Mouse (Mus musculus) CH12.LX (cell line): ENCODE results near the gene Tacr2.

Experiments
- CTCF ChIP-seq, 2 experiments: IDR thresholded peaks in 1 of 2; conservative IDR thresholded peaks in 1 of 2; 2 replicates each; pipeline ENCODE4 v1.5.1; 2011 to 2012; ENCODE audit warnings: low read depth in 2 of 2, low read length in 2 of 2, improper control_type of control experiment in 1 of 2, inconsistent platforms in 1 of 2, mild to moderate bottlenecking in 1 of 2, moderate library complexity in 1 of 2
- EP300 ChIP-seq: IDR thresholded peaks from 2 replicates; pipeline ENCODE4 v1.6.1; 2011; ENCODE audit warnings: low read length, improper control_type of control experiment
- ETS1 ChIP-seq: conservative IDR thresholded peaks from 2 replicates; pipeline ENCODE4 v1.6.1; 2012; ENCODE audit warnings: low read depth, mild to moderate bottlenecking, inconsistent platforms, low read length, improper control_type of control experiment, moderate library complexity
- POLR2A ChIP-seq: IDR thresholded peaks from 2 replicates; pipeline ENCODE4 v1.6.1; 2011; ENCODE audit warnings: low read depth, mild to moderate bottlenecking, improper control_type of control experiment, low read length
- SMC3 ChIP-seq: IDR thresholded peaks from 2 replicates; pipeline ENCODE4 v1.6.1; 2011; ENCODE audit warnings: low read depth, low read length, improper control_type of control experiment

DNA sequence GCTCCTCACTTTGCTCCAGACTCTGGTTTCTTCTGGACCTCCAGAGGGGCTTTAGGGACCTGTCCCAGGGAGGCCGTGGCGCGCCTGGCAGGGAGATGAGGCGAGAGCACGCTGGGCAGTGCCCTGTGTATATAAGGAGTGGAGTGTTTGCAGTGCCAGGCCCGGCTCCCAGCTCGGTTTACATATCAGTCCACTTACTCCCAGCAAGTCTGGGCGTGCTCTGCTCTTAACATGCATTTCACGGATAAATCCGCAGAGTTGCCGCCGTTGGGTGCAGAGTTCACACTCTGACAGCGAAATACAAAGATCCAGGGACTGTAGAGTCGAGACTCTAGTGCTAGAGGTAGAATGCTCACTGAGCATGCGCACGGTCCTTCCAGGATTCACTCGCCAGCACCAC is 29.5 kb upstream of the Tacr2 start:
- TF ChIP-seq EP300 (no peak), ETS1 (no peak), CTCF (conservative IDR thresholded peaks at IDR 0.05 in 1 of 2, IDR thresholded peaks at IDR 0.05 in 1 of 2; ENCODE audit: low read depth in 2 of 2, low read length in 2 of 2) (no peak), SMC3 (no peak), POLR2A (no peak)
